Mouse (Mus musculus) heart, embryonic 15.5 days (tissue): ENCODE results near the gene Clnk. TPM values are rescaled to one million over a fixed set of nuclear protein-coding genes. Genes with fewer than 3 reads are reported as not detected.

Experiments
- ATAC-seq: fragments of 200-750 bp; cut with Nextera tagmentation; replicated peaks from 2 replicates; pipeline ENCODE4 v1.8.0; 2017; ENCODE audit warnings: low read depth, moderate TSS enrichment; ENCODE audit not compliant: insufficient number of reproducible peaks, insufficient read depth, low FRiP score
- H3K27ac ChIP-seq: fragments of 300-500 bp; sonication (generic); 2 replicates; pipeline ENCODE4 v1.5.1; 2015; ENCODE audit warnings: mild to moderate bottlenecking, inconsistent platforms
- H3K27me3 ChIP-seq: fragments of 300-500 bp; sonication (generic); 2 replicates; pipeline ENCODE4 v1.6.1; 2015; ENCODE audit warnings: inconsistent platforms
- H3K36me3 ChIP-seq: fragments of 300-500 bp; sonication (generic); 2 replicates; pipeline ENCODE4 v1.6.1; 2015; ENCODE audit warnings: mild to moderate bottlenecking, inconsistent platforms
- H3K4me1 ChIP-seq: fragments of 300-500 bp; sonication (generic); replicated peaks from 2 replicates; pipeline ENCODE4 v1.6.1; 2015; ENCODE audit warnings: inconsistent platforms
- H3K4me2 ChIP-seq: fragments of 300-500 bp; sonication (generic); 2 replicates; pipeline ENCODE4 v1.6.1; 2015; ENCODE audit warnings: inconsistent platforms, mild to moderate bottlenecking, moderate library complexity
- H3K4me3 ChIP-seq: fragments of 300-500 bp; sonication (generic); 2 replicates; pipeline ENCODE4 v1.5.1; 2015; ENCODE audit warnings: mild to moderate bottlenecking, inconsistent platforms
- H3K9ac ChIP-seq: fragments of 300-500 bp; sonication (generic); 2 replicates; pipeline ENCODE4 v1.6.1; 2015; ENCODE audit warnings: mild to moderate bottlenecking, inconsistent platforms
- H3K9me3 ChIP-seq: fragments of 300-500 bp; sonication (generic); replicated peaks from 2 replicates; pipeline ENCODE4 v1.6.1; 2016; ENCODE audit warnings: inconsistent platforms
- WGBS: fragments of 180-500 bp; shearing (Covaris S2); methylation state at CpG from one replicate; pipeline ENCODE4 v1.1.7; 2015; ENCODE audit warnings: mixed read lengths; 5-methylcytosine and 5-hydroxymethylcytosine counted together
- polyA plus RNA-seq: library from polyadenylated mRNA; unstranded; fragments of >200 nt; fragmentation: Nextera tagmentation; extraction: Ambion mirVana; gene quantifications from 2 replicates; pipeline ENCODE4 v1.2.1, GENCODE M21; 2015

Clnk gene
- polyA plus RNA-seq, 1 experiment from 2014 or later, result not detected

DNA sequence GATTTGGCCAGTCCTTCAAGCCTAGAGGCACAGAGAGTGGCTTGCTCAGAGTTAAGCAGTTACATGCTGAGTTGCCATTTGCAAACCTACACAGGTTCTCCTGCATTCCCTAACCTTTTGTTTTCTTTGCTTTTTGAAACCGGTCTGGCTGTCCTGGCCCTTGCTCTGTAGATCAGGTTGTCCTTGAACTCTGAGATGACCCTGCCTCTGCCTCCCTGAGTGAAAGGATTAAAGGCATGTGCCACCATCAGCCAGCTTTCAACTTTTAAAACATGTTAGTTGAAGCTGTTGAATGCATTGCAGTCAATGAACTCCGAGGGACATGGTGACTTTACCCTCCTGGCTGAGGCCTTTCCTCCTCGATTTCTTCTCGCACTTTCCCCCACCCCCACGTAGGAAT, 217.8 kb downstream of the Clnk start:
- Histone ChIP-seq H3K4me3 (no peak overlapping the region), H3K9me3 (no peaks in the 10 kb centered on the region), H3K9ac (no peak overlapping the region), H3K4me1 (no peaks in the 10 kb centered on the region), H3K27ac (no peak overlapping the region), H3K4me2 (no peak overlapping the region), H3K36me3 (no peaks in the 10 kb centered on the region), H3K27me3 (no peaks in the 10 kb centered on the region)
- ATAC-seq, result no peak
- 75% methylated on average over 5 of the region's 5 CpGs for WGBS

Other genes with a start within 250 kb of the Clnk start
- gene Zfp518b, start 192.0 kb downstream of the Clnk start, polyA plus RNA-seq, result 8.4 and 10.7 TPM in 2 replicates